Mouse (Mus musculus) limb, embryonic 14.5 days (tissue): ENCODE measurements around the gene Gna13. TPM values are rescaled to one million over a fixed set of nuclear protein-coding genes. Genes with fewer than 3 reads are reported as not detected.

Experiments
- ATAC-seq: fragments of 200-750 bp; cut with Nextera tagmentation; 2 replicates; pipeline ENCODE4 v1.8.0; 2017; ENCODE audit warnings: low read depth, moderate number of reproducible peaks, moderate TSS enrichment; ENCODE audit not compliant: low FRiP score
- DNase-seq: peaks from one replicate; pipeline ENCODE4 v3.0.0-alpha.2; 2015; ENCODE audit warnings: low spot score
- H3K27ac ChIP-seq: fragments of 300-500 bp; sonication (generic); replicated peaks from 2 replicates; pipeline ENCODE4 v1.5.1; 2014; ENCODE audit warnings: low read depth, mild to moderate bottlenecking, low read length, moderate library complexity, mixed read lengths
- H3K27me3 ChIP-seq: fragments of 300-500 bp; sonication (generic); 2 replicates; pipeline ENCODE4 v1.6.1; 2014; ENCODE audit warnings: low read length, mixed read lengths; ENCODE audit not compliant: control insufficient read depth, insufficient read depth
- H3K36me3 ChIP-seq: fragments of 300-500 bp; sonication (generic); 2 replicates; pipeline ENCODE4 v1.6.1; 2014; ENCODE audit warnings: mild to moderate bottlenecking, low read length, moderate library complexity, mixed read lengths; ENCODE audit not compliant: control insufficient read depth, insufficient read depth
- H3K4me1 ChIP-seq: fragments of 300-500 bp; sonication (generic); 2 replicates; pipeline ENCODE4 v1.6.1; 2014; ENCODE audit warnings: antibody characterized with exemption, low read length, mixed read lengths; ENCODE audit not compliant: control insufficient read depth, insufficient read depth
- H3K4me2 ChIP-seq: fragments of 300-500 bp; sonication (generic); replicated peaks from 2 replicates; pipeline ENCODE4 v1.6.1; 2014; ENCODE audit warnings: low read depth, mild to moderate bottlenecking, low read length, moderate library complexity; ENCODE audit not compliant: severe bottlenecking
- H3K4me3 ChIP-seq: fragments of 300-500 bp; sonication (generic); replicated peaks from 2 replicates; pipeline ENCODE4 v1.5.1; 2014; ENCODE audit warnings: low read length
- H3K9ac ChIP-seq: fragments of 300-500 bp; sonication (generic); 2 replicates; pipeline ENCODE4 v1.6.1; 2014; ENCODE audit warnings: mild to moderate bottlenecking, low read depth, low read length, moderate library complexity; ENCODE audit not compliant: severe bottlenecking
- H3K9me3 ChIP-seq: fragments of 300-500 bp; sonication (generic); 2 replicates; pipeline ENCODE4 v1.6.1; 2016; ENCODE audit warnings: low read length; ENCODE audit not compliant: control insufficient read depth
- POLR2A ChIP-seq: fragments of 200-500 bp; IDR thresholded peaks from 2 replicates; pipeline ENCODE4 v1.8.0; 2012; ENCODE audit warnings: inconsistent platforms, mild to moderate bottlenecking, moderate library complexity, borderline replicate concordance; ENCODE audit not compliant: insufficient read depth, insufficient read length; ENCODE audit errors: extremely low read depth
- WGBS: fragments of 180-500 bp; shearing (Covaris S2); extraction: QIAGEN DNeasy Blood & Tissue Kit; methylation state at CpG from one replicate; pipeline ENCODE4 v1.1.7; 2014; 5-methylcytosine and 5-hydroxymethylcytosine counted together
- polyA plus RNA-seq, 2 experiments: library from polyadenylated mRNA; depleted of rRNA in 1 of 2; stranded (reverse) in 1 of 2; unstranded in 1 of 2; fragments of >200 nt; fragmentation: Nextera tagmentation in 1 of 2; extraction: Ambion mirVana in 1 of 2; gene quantifications; 2 replicates each; pipeline versions ENCODE4 v1.2.1 to v1.2.3; 2012 to 2014

Gna13 gene
- polyA plus RNA-seq, 2 experiments: 24.8 to 26.2 TPM

GRCm38 (mm10) chr11:109442166-109442730 lies 79.6 kb downstream of the Gna13 start:
- TF ChIP-seq POLR2A: no peak
- Histone ChIP-seq H3K9ac (no peak overlapping the region), H3K27me3 (no peaks in the 10 kb centered on the region), H3K9me3 (no peaks in the 10 kb centered on the region), H3K4me1 (peaks cover 4% of the 10 kb centered on the region; the same call in 1 of the 2 replicates), H3K4me3 (no peak overlapping the region), H3K36me3 (peaks cover 11% of the 10 kb centered on the region), H3K27ac (no peak overlapping the region), H3K4me2 (no peak overlapping the region)
- 23% methylated on average over 5 of the region's 5 CpGs for WGBS
- ATAC-seq (peak; percentile 23; the same call in 1 of the 2 replicates), DNase-seq (no peak)

DNA sequence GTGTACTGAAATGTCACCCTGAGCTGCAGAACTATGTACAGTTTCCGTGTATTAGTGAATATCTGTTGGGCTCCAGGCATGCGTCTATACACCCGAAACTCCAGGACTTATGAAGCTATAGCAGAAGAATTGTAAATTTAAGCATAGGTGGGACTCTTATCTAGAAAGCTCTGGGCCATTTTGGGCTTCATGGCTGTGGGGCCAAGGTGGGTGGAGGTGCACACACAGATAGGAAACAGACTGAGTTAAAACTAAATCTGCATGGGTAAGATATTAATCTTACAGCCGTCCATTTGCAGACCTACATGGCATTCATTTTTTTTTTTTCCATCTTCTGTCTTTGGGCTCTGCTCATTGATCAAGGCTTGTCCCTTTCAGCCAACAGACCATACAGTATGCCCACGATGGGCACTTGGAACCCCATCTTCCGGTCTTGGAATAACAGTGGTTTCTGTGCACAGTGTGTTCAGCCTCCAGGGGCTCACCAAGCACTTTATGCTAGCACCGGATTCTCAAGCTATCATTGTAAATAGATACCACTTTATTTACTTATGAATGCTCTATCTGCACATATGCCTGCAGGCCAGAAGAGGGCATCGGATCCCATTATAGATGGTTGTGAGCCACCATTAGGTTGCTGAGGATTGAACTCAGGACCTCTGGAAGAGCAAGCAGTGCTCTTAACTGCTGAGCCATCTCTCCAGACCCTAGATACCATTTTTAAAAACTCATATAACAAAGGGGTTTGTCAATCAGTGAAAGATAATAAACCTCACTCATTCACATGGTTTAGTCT lies 81.0 kb downstream of the Gna13 start:
- Histone ChIP-seq H3K4me2 (no peak overlapping the region), H3K27ac (no peak overlapping the region), H3K4me3 (no peak overlapping the region), H3K27me3 (no peaks in the 10 kb centered on the region), H3K9ac (no peak overlapping the region), H3K9me3 (no peaks in the 10 kb centered on the region), H3K4me1 (peaks cover 4% of the 10 kb centered on the region; the same call in 1 of the 2 replicates), H3K36me3 (no peaks in the 10 kb centered on the region)
- ATAC-seq (no peak), DNase-seq (no peak)
- no peak for TF ChIP-seq POLR2A
- 89% methylated on average over 8 of the region's 8 CpGs for WGBS

DNA sequence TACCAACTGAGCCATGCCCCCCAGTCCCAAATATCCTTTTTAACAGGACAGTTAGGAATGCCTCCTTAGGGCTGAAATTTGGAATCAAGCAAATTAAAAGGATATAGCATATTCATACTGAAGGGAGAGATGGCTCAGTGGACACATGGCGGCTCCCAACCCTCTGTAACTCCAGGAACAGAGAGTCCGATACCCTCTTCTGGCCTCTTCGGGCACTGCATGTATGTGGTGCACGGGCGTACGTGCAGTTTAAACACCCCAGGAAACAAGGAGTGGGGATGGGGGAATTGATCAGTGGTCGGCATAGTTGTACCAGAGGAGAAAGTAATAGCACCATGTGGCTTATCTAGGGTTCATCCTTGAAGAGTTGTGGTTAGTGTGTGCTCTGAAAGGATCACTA lies 82.0 kb downstream of the Gna13 start:
- no peaks in the 10 kb centered on the region for H3K9me3 ChIP-seq
- no peaks in the 10 kb centered on the region for H3K27me3 ChIP-seq
- no peak for TF ChIP-seq POLR2A
- 55% methylated on average over 7 of the region's 7 CpGs for WGBS
- no peak overlapping the region for H3K4me3 ChIP-seq
- ATAC-seq (no peak; the same call in 1 of the 2 replicates), DNase-seq (no peak)
- no peak overlapping the region for H3K27ac ChIP-seq
- peaks cover 1% of the 10 kb centered on the region; the same call in 1 of the 2 replicates for H3K4me1 ChIP-seq
- H3K36me3 ChIP-seq: no peaks in the 10 kb centered on the region
- H3K9ac ChIP-seq: no peak overlapping the region
- no peak overlapping the region for H3K4me2 ChIP-seq

- 43% methylated on average over 13 of the region's 13 CpGs for WGBS
- no peak overlapping the region for H3K4me2 ChIP-seq
- H3K4me3 ChIP-seq: no peak overlapping the region
- H3K9me3 ChIP-seq: no peaks in the 10 kb centered on the region
- ATAC-seq (peak; percentile 58; the same call in 1 of the 2 replicates), DNase-seq (peak; percentile 72)
- no peak overlapping the region for H3K27ac ChIP-seq
- no peaks in the 10 kb centered on the region for H3K27me3 ChIP-seq
- H3K36me3 ChIP-seq: no peaks in the 10 kb centered on the region
- H3K9ac ChIP-seq: no peak overlapping the region
- no peaks in the 10 kb centered on the region for H3K4me1 ChIP-seq
- TF ChIP-seq POLR2A: no peak
Observed at GRCm38 (mm10) chr11:109445438-109446035, 82.9 kb downstream of the Gna13 start.

Other genes starting within 250 kb of the Gna13 start
- gene E030025P04Rik, start 218.5 kb upstream of the Gna13 start, polyA plus RNA-seq (2012; rRNA removed): not detected in 2 replicates
- not detected in 2 replicates for gene E030025P04Rik, start 218.5 kb upstream of the Gna13 start, polyA plus RNA-seq (2014; fragmentation: Nextera tagmentation; extraction: Ambion mirVana)
- 6.0 and 6.1 TPM in 2 replicates for gene Rgs9, start 64.7 kb upstream of the Gna13 start, polyA plus RNA-seq (2012; rRNA removed)
- 2.1 and 3.3 TPM in 2 replicates for gene Rgs9, start 64.7 kb upstream of the Gna13 start, polyA plus RNA-seq (2014; fragmentation: Nextera tagmentation; extraction: Ambion mirVana)
- gene 9930022D16Rik, start 51.1 kb downstream of the Gna13 start, polyA plus RNA-seq (2012; rRNA removed): 0.03 TPM in 1 of 2 replicates, not detected in the other
- gene 9930022D16Rik, start 51.1 kb downstream of the Gna13 start, polyA plus RNA-seq (2014; fragmentation: Nextera tagmentation; extraction: Ambion mirVana): not detected in 2 replicates
- gene Amz2, start 63.1 kb downstream of the Gna13 start, polyA plus RNA-seq (2012; rRNA removed): 88.0 and 88.2 TPM in 2 replicates
- 43.6 and 50.8 TPM in 2 replicates for gene Amz2, start 63.1 kb downstream of the Gna13 start, polyA plus RNA-seq (2014; fragmentation: Nextera tagmentation; extraction: Ambion mirVana)
- gene Arsg, start 110.5 kb downstream of the Gna13 start, polyA plus RNA-seq (2012; rRNA removed): 5.3 TPM in 2 replicates
- 3.2 and 5.4 TPM in 2 replicates for gene Arsg, start 110.5 kb downstream of the Gna13 start, polyA plus RNA-seq (2014; fragmentation: Nextera tagmentation; extraction: Ambion mirVana)
- 2.9 and 3.3 TPM in 2 replicates for gene Slc16a6, start 110.8 kb downstream of the Gna13 start, polyA plus RNA-seq (2012; rRNA removed)
- gene Slc16a6, start 110.8 kb downstream of the Gna13 start, polyA plus RNA-seq (2014; fragmentation: Nextera tagmentation; extraction: Ambion mirVana): 5.3 and 5.9 TPM in 2 replicates
- 37.5 and 38.1 TPM in 2 replicates for gene Wipi1, start 249.1 kb downstream of the Gna13 start, polyA plus RNA-seq (2012; rRNA removed)
- 36.9 and 37.9 TPM in 2 replicates for gene Wipi1, start 249.1 kb downstream of the Gna13 start, polyA plus RNA-seq (2014; fragmentation: Nextera tagmentation; extraction: Ambion mirVana)